Mouse (Mus musculus) right cerebral cortex, adult 2 months (tissue): Measurements from ENCODE around the gene Pdzrn4.

Experiments used
- DNase-seq, 2 experiments: peaks; one replicate each; pipeline ENCODE4 v3.0.0; 2021 to 2022; ENCODE audit warnings: low spot score in 2 of 2

Gene Pdzrn4

DNA sequence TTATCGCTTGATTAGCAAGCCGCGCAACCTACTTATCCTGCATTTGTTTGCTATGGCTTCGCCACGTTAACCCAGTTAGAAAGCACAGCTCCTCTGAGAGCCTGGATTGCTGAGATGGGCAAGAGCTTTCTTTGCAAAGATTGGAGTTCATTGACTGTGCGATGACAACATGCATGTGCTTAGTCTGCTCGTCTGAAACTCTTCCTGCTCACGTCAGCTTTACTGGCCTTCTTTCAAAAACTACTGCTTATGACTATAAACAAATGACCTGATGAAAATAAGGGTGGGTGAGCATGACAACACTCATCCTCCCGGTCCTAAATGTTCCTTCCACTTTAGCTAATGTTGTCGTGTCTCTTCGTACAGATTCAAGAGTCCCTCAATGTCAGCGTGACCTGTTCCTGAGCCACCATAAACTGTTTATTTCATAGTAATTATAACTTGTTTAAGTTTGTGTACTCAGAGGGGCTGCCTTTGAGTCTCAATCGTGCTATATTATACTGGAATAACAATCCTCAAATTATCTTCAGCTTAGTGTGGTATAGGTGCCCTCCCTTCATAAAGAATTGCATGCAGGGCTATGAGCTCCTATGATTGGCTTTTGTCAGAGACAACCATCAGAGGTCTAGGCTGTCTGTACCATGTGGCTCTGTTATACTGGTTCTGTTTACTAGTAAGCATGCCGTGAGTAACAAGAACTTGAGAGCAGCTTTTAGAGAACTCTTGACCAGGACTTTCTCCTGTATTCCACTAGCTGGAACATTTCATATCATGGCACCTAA is 187.9 kb downstream of the Pdzrn4 start:
- DNase-seq = no peak

DNA sequence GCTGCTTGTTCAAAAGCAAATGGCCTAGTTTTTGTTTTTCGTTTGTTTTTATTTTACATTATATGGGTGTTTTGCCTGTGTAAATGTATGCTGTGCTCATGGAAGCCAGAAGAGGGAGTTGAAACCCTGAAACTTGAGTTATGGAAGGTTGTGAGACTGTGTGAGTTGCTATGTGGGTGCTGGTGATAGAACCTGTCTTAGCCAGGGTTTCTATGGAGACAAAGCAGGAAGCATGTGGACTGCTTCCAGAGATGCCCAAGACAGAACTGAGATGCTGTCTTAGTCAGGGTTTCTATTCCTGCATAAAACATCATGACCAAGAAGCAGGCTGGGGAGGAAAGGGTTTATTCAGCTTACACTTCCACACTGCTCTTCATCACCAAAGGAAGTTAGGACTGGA is 190.8 kb downstream of the Pdzrn4 start:
- DNase-seq = peak in 1 of 2 experiments; percentile 46

DNA sequence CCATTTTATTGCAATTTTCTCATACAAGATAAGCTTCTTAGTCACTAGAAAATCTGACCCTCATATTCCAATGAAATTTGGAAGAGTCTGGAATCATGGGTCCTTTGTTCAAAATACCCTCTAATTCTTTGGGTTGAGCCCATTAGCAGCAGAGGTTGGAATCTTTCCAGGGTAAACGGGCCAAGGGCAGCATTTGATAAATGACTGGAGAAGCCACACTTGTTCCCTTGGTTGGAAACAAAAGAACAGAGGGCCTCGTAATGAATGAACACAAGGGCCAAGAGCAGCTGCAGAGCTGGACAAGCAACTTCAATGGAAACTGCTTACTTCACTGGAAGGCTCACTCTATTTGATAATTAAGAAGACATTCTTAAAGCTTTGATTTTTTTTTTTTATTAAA is 198.0 kb downstream of the Pdzrn4 start:
- DNase-seq = no peak

DNA sequence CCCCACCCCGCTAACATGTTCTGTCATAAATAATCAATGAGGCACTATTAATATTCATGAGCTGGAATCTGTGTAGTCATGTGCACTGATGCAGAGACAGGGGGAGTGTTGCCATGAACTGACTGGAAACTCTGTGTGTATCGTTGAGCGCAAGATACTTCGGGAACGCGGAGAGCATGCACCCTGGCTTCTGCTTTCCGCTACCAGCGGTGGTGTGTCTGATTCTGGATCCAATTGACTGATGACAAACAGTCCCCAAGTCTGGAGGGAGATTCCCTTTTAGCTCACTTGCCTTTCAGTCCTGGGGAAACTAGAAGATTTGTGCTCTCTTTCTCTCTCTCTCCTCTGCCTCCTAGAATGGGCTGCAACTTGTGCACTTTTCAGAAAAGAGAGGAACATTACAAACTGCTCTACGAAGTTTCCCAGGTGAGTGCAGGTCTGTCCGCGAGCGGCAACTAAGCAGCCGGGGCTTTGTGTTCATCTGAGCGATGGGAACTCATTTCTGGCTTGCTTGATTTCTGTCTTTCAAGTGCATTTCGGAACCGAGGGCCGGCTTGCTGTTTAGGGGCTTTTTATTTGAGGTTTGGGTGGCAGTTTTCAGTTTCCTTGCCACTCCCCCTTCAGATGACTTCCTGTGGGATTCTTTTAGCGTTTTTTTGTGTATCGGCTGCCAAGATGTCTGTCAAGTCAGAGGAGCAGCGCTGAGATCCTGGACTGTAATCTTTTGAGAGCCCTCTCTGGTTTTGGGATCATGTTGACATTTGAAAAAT is 200.5 kb downstream of the Pdzrn4 start:
- peak in 1 of 2 experiments; percentile 47 for DNase-seq

DNA sequence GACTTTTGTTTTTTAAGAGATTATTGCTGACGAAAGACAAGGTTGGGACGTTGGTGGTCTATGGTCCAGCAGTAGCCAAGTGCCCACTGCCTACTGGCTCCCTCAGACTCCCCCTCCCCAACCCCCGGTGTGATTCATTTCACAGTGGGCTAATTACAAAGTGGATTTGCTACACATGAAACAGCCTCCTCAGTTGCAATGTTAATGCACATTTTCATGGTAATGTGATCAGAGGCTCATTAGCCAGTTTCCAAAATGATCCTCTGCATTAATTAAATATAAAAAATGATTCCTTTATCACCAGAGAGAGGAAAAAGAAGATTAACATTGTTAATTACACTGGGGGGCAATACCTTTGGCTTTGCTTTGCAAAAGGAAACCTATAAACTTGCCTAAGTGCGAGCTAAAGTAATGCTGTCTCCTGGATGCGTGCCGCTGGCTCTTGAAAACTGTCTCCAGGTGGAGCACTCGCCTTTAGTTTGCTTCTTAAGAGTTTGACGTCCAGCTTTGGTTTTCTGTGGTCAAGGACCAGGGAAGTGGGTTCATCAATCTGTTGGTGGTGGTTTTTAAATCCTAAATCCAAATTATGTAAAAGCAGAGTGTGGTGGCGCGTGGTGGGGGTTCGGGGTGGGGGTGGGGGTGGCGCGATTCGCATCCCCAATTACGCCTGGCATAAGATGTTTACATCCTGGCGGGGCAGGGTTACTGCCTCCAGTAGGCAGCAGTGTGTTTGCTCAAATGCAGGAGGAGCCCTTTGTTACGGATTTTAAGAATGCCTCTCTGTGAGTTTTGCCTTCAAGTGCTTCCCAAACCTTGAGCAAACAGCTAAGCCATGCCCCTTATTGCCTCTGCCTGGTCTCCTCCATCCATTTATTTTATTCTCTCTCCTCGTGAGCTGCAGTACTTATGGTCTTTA is 202.0 kb downstream of the Pdzrn4 start:
- DNase-seq = peak; percentile 49 to 53

DNA sequence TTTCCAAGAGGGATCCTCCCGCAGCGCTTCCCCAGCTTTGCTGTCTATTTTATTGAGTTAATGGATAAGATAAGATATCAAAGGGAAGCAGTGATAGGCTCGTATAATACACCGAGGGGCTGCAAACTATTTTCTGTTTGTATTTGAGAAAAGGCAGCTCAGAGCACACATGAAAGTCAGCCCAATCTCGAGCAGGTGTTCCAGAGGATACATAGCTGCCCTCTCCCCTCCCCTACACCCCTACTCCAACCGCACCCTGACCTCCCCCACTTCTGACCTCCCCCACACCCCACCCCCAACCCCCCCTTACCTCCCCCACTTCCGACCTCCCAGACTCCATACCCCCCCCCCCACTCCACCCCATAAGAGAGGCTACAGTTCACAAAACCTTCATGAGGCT is 202.7 kb downstream of the Pdzrn4 start:
- DNase-seq = no peak

DNA sequence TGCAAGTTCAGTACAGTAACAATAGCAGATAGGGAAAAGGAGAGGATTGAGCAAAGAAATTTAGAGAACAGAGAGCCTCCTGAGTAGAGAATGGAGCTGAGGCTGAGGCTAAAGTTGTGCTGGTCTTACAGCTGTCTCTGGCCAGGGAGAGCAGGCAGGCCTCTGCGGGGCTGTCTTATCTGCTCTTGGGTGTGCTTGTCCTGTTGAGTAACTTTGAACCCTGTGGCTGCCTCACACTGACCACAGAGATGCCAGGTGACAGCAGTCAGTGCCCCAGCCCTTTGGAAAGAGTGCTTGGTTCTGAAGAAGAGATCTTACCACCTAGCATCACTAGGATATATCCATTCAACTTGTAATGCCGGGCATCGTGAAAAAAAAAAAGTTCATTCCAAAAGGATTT is 214.2 kb downstream of the Pdzrn4 start:
- no peak for DNase-seq

DNA sequence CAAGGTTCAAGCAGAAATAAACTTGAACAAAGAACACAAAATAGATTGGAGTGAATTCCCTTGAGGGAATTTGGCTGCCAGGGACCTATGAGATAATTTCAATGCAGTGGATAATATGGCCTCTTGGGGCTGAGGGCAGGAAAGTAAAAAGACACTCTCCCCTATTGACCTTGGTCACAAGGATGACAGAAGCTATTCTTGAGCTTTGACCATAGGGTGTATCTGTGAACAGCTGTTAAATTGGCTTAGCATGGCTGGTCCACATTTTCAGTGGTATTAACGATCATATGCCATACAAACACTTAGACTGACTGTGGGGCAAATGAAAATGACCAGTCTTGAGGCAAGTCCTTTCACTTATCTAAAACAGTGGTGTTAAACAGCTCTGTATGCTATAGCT is 215.7 kb downstream of the Pdzrn4 start:
- DNase-seq = no peak

DNA sequence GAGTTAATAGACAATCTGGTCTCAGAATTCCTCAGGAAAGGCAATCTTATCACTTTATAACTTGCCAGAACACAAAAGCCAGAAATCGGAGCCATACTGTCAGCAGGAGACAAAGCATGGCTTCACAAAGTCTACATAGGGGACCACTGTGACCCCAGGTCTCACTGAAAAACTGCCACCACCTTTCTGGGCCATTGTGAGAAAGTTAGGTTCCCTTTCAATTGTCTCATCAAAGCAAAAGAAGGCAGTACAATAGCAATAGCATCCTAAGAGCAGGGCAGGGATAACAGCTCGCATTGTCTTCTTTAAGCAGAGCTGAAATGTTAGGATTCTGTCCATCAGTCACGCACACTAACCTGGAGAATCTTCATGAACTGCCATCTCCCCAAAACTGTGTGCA is 216.5 kb downstream of the Pdzrn4 start:
- no peak for DNase-seq

DNA sequence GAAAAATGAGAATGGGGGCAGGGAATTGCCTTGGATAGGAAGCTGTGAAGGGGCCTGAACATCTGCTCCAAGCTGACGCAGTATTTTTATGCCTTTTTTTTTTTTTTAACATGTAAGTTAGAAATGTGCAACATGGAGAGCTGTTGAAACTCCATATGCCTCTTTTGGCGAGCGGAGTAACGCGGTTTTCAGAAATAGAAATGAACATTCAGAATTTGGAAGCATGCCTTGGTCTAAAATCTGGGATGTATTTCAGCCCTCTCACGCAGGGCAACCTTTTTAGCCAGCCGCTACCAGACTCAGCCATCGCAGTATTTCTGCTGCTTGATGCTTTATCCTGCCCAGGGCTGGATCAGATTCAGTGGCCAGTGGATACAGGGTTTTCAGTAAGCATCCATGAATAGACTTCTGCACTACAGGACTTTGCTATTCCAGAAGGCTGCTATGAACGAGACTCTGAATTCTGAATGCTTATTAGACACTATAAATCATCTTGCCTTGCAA is 225.1 kb downstream of the Pdzrn4 start:
- DNase-seq = peak; percentile 64 to 66

DNA sequence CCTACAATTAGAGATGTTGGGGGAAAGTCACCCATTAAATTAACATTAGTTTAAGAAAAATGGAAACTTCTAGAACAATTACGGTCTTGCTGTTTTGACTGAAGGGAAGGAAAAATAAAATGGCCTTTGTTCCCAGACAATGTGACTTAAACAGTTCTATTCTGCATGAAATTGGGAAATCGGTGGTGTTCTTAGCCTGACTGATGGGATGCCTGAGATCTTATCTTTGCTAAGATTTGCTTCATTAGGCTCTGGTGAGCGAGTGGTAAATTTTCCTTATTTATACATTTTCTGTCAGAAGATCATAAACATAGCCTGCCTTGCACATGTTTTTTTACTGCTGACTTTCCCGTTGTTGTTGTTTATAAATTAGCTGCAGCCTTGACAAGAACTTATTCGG is 225.6 kb downstream of the Pdzrn4 start:
- no peak for DNase-seq

DNA sequence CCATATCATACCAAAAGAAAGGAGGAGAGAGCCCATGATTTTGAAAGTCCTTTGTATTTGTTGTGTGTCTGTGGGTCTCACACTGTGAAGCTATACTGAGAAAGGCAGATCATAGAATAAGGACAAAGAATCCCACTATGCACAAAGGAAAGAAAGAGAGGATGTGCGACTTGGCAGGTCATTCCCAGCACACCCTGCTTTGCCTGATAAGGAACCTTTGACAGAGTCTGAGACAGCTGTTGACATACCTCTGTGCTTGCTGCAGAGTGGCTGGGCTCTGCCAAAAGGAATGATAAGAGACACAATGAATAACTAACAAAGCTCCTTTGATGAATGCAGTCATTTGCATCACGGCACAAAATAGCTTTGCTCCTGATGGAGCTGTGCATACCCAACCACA is 232.5 kb downstream of the Pdzrn4 start:
- no peak for DNase-seq

DNA sequence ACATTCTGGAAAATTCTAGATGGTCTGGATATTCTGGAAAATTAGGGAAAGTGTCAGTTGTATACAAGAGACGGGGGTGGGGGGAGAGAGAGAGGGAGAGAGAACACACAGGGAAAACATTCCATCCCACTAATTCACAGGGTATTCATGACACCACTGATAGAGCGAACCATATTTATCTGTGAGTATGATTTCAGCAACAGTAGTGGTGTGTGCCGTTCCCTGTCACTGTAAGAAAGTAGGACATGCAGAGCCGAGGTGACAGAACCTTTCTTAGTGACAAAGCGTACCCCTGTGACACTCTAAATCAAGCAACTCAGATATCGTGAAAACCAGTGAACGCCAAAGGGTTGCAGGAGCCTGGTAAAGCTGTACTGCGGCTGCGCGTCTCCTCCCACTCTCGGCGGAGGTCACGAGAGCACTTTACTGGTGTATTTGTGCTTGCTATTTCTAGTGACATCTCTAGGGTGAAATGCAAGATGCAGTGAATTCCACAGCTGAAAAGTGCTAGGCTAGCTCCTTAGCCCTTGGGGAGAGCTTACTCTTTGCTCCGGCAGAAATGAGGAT is 237.4 kb downstream of the Pdzrn4 start:
- DNase-seq = peak; percentile 22 to 45

DNA sequence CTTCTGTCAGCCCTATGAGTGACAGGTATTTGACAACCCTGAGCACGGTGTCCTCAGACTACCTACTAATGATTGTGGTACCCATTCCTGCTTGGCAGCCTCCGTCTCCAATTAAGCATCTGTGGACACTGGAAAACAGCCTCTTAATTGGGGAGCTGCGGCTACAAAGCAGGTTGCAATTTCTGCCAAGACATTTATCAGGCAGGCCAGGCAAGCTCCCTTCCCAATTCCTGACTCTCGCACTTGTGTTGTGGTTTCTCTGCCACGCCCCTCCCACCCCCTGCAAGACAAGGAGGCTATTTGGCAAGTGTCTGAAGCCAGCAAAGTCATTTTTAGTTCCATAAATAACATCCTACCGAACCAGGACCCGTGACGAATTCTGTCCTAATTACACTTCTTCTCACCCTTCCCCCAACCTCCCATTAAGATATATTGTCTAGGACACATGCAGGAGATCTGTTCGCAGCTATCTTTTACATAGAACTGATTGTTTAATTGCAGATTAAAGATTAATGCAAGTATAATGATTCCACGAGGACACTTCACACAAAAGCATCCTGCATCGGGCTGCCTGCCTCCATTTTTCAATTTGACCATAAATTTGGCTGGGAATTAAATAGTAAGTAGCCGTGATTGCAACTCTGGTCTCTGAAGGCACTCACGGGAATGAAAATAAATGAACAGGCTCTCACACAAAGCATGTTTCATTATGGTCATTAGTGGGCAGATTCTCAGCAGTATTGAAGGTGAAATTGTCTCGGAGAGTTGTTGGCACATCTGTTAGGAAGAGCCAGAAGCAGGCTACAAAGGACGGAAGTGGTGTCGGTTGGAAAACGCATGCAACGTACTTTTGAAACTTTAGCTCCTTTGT is 243.8 kb downstream of the Pdzrn4 start:
- DNase-seq = peak in 1 of 2 experiments; percentile 19

DNA sequence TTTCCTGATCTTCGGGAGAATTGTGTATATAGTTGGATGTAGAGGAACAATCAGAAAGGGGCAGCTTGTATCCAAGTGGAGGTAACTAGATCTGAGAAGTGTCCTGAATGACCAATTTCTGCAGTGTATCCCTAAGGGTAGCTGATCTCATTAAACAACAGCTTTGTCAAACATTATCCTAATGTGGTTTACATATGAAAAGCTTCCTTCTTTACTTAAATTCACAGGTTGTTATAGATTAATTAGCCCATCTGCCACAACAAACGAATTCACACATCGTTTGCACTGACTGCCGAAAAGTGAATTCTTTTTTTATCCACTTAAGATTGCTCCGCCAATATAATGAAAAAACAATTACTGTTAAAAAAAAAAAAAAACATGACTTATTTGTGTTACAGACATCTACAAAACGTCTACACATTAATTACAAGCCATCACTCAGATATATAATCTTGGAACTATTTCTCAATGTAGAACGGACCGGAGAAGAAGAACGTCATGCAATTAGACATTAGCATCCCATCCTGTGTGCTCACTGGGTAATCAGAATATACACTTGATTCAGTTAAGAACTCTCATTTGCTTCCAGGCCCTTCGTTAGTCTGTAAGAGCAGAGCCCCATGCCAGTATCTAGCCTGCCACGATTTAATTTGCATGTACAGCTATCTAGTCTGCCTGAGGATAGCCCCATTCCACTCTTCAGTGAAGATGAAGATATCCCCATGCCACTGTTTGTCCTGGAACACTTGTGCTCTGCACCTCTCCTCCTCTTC is 274.8 kb downstream of the Pdzrn4 start:
- DNase-seq = no peak

DNA sequence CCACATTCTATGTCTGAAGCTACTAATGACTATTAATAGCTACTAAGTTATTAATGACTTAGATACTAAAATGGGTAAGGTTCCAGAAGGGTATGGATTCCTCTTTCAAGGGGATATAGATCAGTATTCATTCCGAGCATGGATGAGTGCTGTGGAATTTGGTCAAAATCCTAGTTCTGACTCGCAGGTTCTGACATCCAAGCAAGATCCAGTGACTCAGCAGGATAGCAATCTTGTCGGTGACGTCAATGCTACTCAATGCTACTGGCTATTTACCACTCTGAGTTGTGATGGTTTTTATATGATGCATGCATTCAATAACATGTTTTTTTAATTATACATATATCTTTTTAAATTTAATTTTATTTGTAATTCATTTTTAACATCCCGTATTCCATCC is 279.4 kb downstream of the Pdzrn4 start:
- no peak for DNase-seq

DNA sequence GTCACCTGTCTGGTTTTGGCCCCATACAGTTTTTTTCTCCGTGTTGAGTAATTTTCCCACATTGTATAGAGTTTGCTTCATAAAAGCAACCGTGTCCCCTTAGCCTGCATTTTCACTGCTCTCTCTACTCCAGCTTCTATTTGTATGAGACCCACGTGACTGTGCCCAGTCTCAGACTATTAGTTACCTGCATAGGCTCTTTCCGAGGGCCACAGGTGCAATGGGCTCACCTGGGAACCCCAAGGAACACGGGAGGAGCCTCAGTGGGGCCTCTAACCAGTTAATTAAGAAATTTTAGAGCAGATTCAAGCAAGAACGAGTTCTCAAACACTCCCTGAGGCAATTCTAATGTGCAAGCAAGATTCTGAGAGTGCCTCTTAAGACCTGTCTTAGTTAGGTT is 281.7 kb downstream of the Pdzrn4 start:
- DNase-seq = no peak

DNA sequence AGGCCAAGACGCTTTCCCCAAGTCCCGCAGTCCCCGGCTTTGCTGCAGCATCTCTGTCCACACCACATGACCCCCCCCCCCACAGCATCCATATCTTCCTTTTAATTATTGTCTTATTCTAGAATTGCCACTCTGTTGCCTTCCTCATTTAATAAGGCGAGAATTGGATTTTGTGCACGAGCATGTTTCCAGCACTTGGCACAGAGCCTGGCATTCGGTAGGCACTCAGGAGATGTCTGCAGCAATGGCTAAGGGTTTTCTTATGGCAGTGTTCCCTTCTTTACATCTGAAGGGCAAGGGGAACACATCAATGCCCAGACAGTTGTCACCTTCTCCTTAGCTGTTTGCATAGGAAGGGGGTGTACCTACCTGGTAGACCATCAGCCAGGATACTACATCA is 282.9 kb downstream of the Pdzrn4 start:
- DNase-seq = peak; percentile 25 to 36

DNA sequence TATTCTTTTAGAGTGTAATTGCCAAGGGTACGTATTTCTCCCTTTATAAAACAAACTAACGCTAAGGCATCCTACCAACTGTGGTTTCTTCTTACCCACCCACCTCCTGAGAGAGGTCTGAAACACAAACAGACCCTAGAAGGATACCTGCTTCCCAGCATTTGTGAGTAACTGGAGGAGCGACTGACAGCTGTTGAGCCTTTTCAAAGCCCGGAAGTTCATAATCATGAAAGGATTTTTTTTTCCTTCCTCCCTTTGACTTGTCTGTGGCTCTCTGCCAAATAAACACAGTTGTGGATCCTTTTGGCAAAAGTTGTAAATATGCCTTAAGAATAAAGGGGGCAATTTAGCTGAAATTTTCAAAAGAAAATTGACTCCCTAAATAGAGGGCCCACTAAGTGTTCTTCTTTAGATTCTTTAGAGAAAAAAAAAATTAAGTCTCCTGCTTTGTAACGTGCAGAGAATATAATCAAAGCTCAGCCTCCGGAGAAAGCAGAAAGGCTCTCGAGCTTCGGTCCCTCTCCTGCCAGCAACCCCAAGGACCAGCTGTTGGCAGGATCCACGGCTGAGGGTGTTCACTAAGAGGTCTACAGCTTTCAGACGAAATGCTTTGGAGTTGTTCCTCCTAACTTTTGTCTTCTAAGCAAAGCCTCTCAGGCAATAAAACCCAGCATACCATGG is 299.7 kb downstream of the Pdzrn4 start:
- no peak for DNase-seq
